Mouse (Mus musculus) embryonic facial prominence, embryonic 14.5 days (tissue): ENCODE results near the gene Pxt1. TPM values are rescaled to one million over a fixed set of nuclear protein-coding genes. Genes with fewer than 3 reads are reported as not detected.

Experiments used
- polyA plus RNA-seq: library from polyadenylated mRNA; unstranded; fragments of >200 nt; fragmentation: Nextera tagmentation; extraction: Ambion mirVana; gene quantifications from 2 replicates; pipeline ENCODE4 v1.2.1, GENCODE M21; 2014

The Pxt1 gene
- polyA plus RNA-seq, 1 experiment from 2014 or later = not detected

Other genes with a start within 250 kb of the Pxt1 start
- 1.5 and 2.1 TPM in 2 replicates for gene AC170998.1, start 217.8 kb downstream of the Pxt1 start, polyA plus RNA-seq
- 31.8 and 33.5 TPM in 2 replicates for gene Mapk13, start 174.5 kb downstream of the Pxt1 start, polyA plus RNA-seq
- 10.0 and 10.2 TPM in 2 replicates for gene Brpf3, start 142.8 kb downstream of the Pxt1 start, polyA plus RNA-seq
- 1.5 and 1.8 TPM in 2 replicates for gene Pnpla1, start 85.4 kb downstream of the Pxt1 start, polyA plus RNA-seq
- gene 4930539E08Rik, start 28.5 kb downstream of the Pxt1 start, polyA plus RNA-seq = 0.08 and 0.47 TPM in 2 replicates
- 79.0 and 90.7 TPM in 2 replicates for gene Kctd20, start 8.1 kb upstream of the Pxt1 start, polyA plus RNA-seq
- 87.0 and 88.7 TPM in 2 replicates for gene Stk38, start 64.2 kb upstream of the Pxt1 start, polyA plus RNA-seq
- gene Srsf3, start 88.8 kb upstream of the Pxt1 start, polyA plus RNA-seq = 494 and 574 TPM in 2 replicates
- 223 and 292 TPM in 2 replicates for gene Cdkn1a, start 147.1 kb upstream of the Pxt1 start, polyA plus RNA-seq
- gene Rab44, start 170.3 kb upstream of the Pxt1 start, polyA plus RNA-seq = 1.7 and 2.2 TPM in 2 replicates